Mouse (Mus musculus): ENCODE measurements around the gene Akap7. TPM values are rescaled to one million over a fixed set of nuclear protein-coding genes. Genes with fewer than 3 reads are reported as not detected.
A peak's percentile ranks its signal among the peaks of the same experiment; 100 is the strongest.

Gene Akap7
- polyA plus RNA-seq, 1 experiment = 64.2 TPM

GRCm38 (mm10) chr10:25310736-25311135, 3.1 kb upstream of the Akap7 start:
- no peak for TF ChIP-seq POLR2A (IDR thresholded peaks at IDR 0.05; ENCODE audit: borderline replicate concordance, control insufficient read depth, low read depth, low read length)
- TF ChIP-seq CTCF (IDR thresholded peaks at IDR 0.05; ENCODE audit: control insufficient read depth, insufficient read depth, low read length) = no peak
- WGBS = 87% methylated on average over 4 of the region's 4 CpGs
- H3K4me1 ChIP-seq (ENCODE audit: control insufficient read depth, insufficient read depth, low read length) = no peaks in the 10 kb centered on the region
- H3K27ac ChIP-seq (ENCODE audit: control insufficient read depth, insufficient read depth, low read depth, low read length, poor library complexity) = no peak overlapping the region
- no peak overlapping the region for H3K4me3 ChIP-seq (replicated peaks; ENCODE audit: control insufficient read depth, low read depth, low read length)

DNA sequence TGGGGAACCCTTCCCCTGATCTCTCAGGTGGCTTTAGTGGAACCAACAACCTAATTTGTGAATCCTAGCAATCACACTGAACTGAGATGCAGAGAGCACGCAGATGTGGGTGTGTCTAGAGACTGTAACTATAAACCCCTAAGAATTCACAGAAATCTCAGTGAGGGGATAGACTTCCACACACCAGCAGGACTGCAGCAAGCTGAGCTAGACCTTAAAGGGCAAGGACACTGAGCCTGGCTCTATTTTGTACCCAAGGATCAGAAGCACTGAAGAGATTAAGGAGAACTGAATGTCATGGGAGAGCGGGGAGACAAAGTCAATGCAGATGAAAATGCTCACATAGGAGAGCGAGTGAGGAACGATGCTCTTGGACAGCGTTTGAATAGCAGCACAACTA, 2.3 kb upstream of the Akap7 start:
- WGBS = 83% methylated on average over 5 of the region's 5 CpGs
- no peaks in the 10 kb centered on the region for H3K4me1 ChIP-seq (ENCODE audit: control insufficient read depth, insufficient read depth, low read length)
- TF ChIP-seq CTCF (IDR thresholded peaks at IDR 0.05; ENCODE audit: control insufficient read depth, insufficient read depth, low read length) = no peak
- no peak for TF ChIP-seq POLR2A (IDR thresholded peaks at IDR 0.05; ENCODE audit: borderline replicate concordance, control insufficient read depth, low read depth, low read length)
- no peak overlapping the region for H3K4me3 ChIP-seq (replicated peaks; ENCODE audit: control insufficient read depth, low read depth, low read length)
- H3K27ac ChIP-seq (ENCODE audit: control insufficient read depth, insufficient read depth, low read depth, low read length, poor library complexity) = no peak overlapping the region

DNA sequence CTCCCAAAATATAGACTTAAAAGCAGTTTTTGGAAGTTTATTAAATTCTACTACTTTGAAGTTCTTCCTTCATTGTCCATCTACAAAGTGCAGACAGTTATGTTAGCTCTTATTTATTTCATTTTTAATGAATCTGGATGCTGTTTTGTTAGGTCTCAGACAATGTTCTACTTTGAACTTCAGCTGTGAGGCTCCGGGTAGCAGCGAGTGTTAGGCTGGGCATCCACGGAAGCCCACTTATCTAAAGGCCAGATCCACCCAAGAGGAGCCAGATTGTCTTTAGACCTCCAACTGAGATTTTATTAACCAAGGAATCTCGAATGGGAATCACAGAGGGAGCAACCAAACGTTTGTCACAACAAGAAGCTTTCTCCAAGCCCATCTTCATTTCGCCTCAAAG, 2.5 kb downstream of the Akap7 start:
- Histone ChIP-seq H3K27ac (ENCODE audit: control insufficient read depth, insufficient read depth, low read depth, low read length, poor library complexity) (no peak overlapping the region), H3K4me3 (replicated peaks; ENCODE audit: control insufficient read depth, low read depth, low read length) (no peak overlapping the region), H3K4me1 (ENCODE audit: control insufficient read depth, insufficient read depth, low read length) (no peaks in the 10 kb centered on the region)
- TF ChIP-seq CTCF (IDR thresholded peaks at IDR 0.05; ENCODE audit: control insufficient read depth, insufficient read depth, low read length) (no peak), POLR2A (IDR thresholded peaks at IDR 0.05; ENCODE audit: borderline replicate concordance, control insufficient read depth, low read depth, low read length) (no peak)
- WGBS = 68% methylated on average over 6 of the region's 6 CpGs

DNA sequence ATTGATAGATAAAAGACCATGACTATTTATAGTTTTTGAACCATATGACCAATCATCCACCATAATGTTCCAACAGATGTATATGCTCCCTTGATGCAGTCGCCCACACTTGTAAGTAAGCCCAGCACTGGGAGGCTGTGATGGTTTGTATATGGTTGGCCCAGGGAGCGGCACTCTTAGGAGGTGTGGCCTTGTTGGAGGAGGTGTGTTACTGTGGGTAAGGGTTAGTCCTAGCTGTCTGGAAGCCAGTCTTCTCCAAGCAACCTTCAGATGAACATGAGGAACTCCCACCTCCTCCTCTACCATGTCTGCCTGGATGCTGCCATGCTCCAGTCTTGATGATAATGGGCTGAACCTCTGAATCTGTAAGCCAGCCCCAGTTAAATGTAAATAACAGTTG, 3.1 kb downstream of the Akap7 start:
- no peak for TF ChIP-seq CTCF (IDR thresholded peaks at IDR 0.05; ENCODE audit: control insufficient read depth, insufficient read depth, low read length)
- TF ChIP-seq POLR2A (IDR thresholded peaks at IDR 0.05; ENCODE audit: borderline replicate concordance, control insufficient read depth, low read depth, low read length) = no peak
- 97% methylated on average over 2 of the region's 2 CpGs for WGBS
- H3K27ac ChIP-seq (ENCODE audit: control insufficient read depth, insufficient read depth, low read depth, low read length, poor library complexity) = no peak overlapping the region
- no peaks in the 10 kb centered on the region; the same call in 1 of the 2 replicates for H3K4me1 ChIP-seq (ENCODE audit: control insufficient read depth, insufficient read depth, low read length)
- H3K4me3 ChIP-seq (replicated peaks; ENCODE audit: control insufficient read depth, low read depth, low read length) = no peak overlapping the region

DNA sequence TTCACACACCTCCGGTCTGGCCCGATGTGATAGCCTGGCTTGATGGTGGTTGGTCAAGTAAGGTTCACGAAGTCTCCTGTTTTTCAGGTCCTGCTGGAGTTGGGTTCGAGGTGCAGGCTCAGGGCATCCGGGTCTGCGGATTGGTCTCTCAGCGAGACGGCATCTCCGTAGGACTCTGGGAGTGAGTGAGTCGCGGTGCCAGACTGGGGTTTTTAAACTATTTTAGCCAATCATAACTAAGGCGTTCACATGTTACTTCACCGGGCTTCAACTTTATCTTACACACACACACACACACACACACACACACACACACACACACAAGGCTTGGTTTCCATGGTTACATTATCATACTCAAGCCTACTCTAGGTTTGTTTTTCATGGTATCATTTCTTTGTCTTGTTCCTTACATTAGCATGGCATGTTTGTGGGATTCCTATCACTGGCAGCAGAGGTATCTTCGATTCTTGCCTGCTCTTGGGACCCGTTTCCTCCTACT, 8.6 kb downstream of the Akap7 start:
- peaks cover 1% of the 10 kb centered on the region for H3K4me1 ChIP-seq (ENCODE audit: control insufficient read depth, insufficient read depth, low read length)
- peak overlapping the region; percentile 84 for H3K4me3 ChIP-seq (replicated peaks; ENCODE audit: control insufficient read depth, low read depth, low read length)
- no peak for TF ChIP-seq CTCF (IDR thresholded peaks at IDR 0.05; ENCODE audit: control insufficient read depth, insufficient read depth, low read length)
- TF ChIP-seq POLR2A (IDR thresholded peaks at IDR 0.05; ENCODE audit: borderline replicate concordance, control insufficient read depth, low read depth, low read length) = peak; percentile 85
- 69% methylated on average over 15 of the region's 15 CpGs for WGBS
- H3K27ac ChIP-seq (ENCODE audit: control insufficient read depth, insufficient read depth, low read depth, low read length, poor library complexity) = peak overlapping the region; percentile 87

DNA sequence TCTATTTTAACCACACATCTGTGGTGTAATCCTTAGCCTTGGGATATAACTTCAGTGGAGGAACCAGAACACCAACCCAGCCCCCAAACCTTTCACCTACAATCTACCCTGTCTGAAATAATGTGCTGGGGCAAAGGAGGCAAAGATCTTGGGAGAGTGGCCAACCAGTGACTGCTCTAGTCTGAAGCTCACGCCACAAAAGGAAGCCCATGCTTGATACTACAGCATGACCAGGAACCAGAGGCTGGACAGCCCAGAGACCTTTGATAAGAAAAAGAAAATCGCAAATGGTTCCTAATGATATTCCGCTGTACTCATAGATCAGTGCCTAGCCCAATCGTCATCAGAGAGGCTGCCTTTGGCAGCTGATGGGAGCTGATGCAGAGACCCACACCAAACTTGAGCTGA, 9.4 kb downstream of the Akap7 start:
- H3K4me3 ChIP-seq (replicated peaks; ENCODE audit: control insufficient read depth, low read depth, low read length) = peak overlapping the region; percentile 84
- H3K4me1 ChIP-seq (ENCODE audit: control insufficient read depth, insufficient read depth, low read length) = peaks cover 1% of the 10 kb centered on the region
- peak overlapping the region; percentile 87 for H3K27ac ChIP-seq (ENCODE audit: control insufficient read depth, insufficient read depth, low read depth, low read length, poor library complexity)
- 46% methylated on average over 4 of the region's 4 CpGs for WGBS
- TF ChIP-seq CTCF (IDR thresholded peaks at IDR 0.05; ENCODE audit: control insufficient read depth, insufficient read depth, low read length) = no peak
- no peak for TF ChIP-seq POLR2A (IDR thresholded peaks at IDR 0.05; ENCODE audit: borderline replicate concordance, control insufficient read depth, low read depth, low read length)

DNA sequence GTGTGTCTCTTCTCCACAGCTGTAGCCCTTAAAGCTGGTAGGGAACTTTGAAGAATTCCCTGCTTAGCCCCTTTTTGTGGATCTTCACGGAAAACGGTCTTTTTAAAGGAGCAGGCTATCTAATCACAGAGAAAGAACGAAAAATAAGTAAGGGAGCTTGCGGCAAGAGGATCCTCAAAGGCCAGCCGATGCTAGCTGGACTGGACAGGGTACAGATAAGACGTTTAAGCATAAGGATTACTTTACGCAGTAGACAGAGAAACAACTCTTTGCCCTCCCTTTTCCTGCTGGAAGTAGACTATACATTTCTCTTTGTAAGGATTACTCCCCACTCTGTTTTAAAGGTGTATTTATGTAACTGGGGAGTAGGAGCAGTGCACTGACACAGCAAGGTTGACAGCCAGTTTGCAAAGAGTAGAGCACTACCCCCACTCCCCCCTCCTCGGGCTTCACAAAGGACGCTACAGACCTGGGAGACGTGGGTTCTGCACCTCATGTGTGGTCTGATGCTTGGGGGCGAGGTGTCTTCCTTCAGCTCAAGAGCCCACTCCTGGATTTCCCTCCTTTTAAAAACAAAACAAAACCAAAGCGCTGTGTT, 9.9 kb downstream of the Akap7 start:
- TF ChIP-seq POLR2A (IDR thresholded peaks at IDR 0.05; ENCODE audit: borderline replicate concordance, control insufficient read depth, low read depth, low read length) (no peak), CTCF (IDR thresholded peaks at IDR 0.05; ENCODE audit: control insufficient read depth, insufficient read depth, low read length) (no peak)
- peak overlapping the region; percentile 63 for H3K4me3 ChIP-seq (replicated peaks; ENCODE audit: control insufficient read depth, low read depth, low read length)
- peak overlapping the region; percentile 87; the same call in 1 of the 2 replicates for H3K27ac ChIP-seq (ENCODE audit: control insufficient read depth, insufficient read depth, low read depth, low read length, poor library complexity)
- H3K4me1 ChIP-seq (ENCODE audit: control insufficient read depth, insufficient read depth, low read length) = peaks cover 1% of the 10 kb centered on the region
- 17% methylated on average over 12 of the region's 12 CpGs for WGBS

DNA sequence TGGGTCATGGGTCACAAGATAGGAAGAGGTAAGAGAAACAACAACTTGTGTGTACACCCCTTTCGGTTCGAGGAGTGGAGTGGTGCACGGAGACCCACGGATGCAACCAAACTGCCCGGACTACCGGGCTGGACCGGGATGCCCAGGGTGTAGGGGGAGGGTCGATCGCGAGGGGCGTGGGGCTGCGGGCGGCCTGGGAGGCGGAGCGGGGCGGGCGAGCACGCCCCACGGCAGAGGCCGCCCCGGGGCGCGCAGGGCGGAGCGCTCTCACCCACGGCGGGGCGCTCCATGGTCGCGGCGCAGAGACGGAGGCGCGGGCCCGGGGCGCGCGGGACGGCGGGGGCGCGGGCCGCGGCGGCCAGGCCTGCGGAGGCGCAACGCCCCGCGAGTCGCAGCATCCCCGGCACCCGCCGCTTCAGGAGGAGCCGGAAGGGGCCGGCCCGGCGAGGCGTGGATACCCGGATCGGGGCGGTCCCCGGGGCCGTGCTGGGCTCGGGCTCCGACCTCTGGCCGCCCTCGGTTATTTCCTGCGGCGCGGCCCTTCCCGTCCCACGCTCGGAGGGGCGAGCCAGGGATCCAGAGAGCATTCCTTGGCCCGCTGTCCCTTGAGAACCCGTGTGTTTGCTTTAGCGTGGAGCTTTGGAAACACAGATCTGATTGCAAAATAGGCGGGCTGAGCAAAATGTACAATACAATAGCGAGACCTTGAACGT, 10.9 kb downstream of the Akap7 start:
- TF ChIP-seq CTCF (IDR thresholded peaks at IDR 0.05; ENCODE audit: control insufficient read depth, insufficient read depth, low read length) = no peak
- TF ChIP-seq POLR2A (IDR thresholded peaks at IDR 0.05; ENCODE audit: borderline replicate concordance, control insufficient read depth, low read depth, low read length) = peak; percentile 61; the same call in 1 of the 2 replicates
- Histone ChIP-seq H3K4me3 (replicated peaks; ENCODE audit: control insufficient read depth, low read depth, low read length) (peak overlapping the region; percentile 99), H3K27ac (ENCODE audit: control insufficient read depth, insufficient read depth, low read depth, low read length, poor library complexity) (peak overlapping the region; percentile 88), H3K4me1 (ENCODE audit: control insufficient read depth, insufficient read depth, low read length) (peaks cover 1% of the 10 kb centered on the region)
- WGBS = 1% methylated on average over 78 of the region's 81 CpGs
